Mouse (Mus musculus): ENCODE measurements around the gene Slf1.

DNA sequence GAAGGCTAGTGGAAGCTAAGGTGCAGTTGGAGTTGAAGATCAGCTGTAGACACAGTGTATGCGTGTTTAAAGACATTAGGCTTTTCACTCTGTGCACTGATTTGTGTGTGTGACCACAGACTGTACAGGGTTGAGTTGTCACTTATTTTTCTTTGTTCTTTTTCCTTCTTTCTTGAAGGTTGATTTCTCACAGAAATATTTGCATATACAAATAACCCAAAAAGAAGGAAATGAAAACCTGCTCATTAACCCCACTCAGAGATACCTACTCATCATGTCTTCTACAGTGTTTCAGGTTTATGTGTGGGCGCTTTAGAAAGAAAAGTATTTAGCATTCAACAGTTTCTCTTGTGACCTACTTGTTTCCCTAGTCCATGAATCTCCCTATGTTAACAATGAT is 5.6 kb upstream of the Slf1 start:
- no peak for TF ChIP-seq CTCF (IDR thresholded peaks at IDR 0.05; ENCODE audit: low read depth)
- no peak for TF ChIP-seq EP300 (IDR thresholded peaks at IDR 0.05; ENCODE audit: low read depth)
